Mouse (Mus musculus): ENCODE measurements at regions not wholly inside any gene's neighbourhood (a gene's known extent, or its start where the extent isn't known, plus 50 kb on each side); places are given as distances from the start of the nearest gene placed in this dataset.
A peak's percentile ranks its signal among the peaks of the same experiment; 100 is the strongest.

GRCm38 (mm10) chr14:101375833-101376232 lies 175.7 kb upstream of the Prr30 start:
- intact Hi-C loops (cut with DNase I), result loop anchor here (5.0 to 10.0 kb wide), 2 partner anchors 81 to 1364 kb away; no protein-coding TSS in a partner anchor
- WGBS, result 60% methylated on average over 6 of the region's 6 CpGs
- TF ChIP-seq EP300 (IDR thresholded peaks at IDR 0.05; ENCODE audit: insufficient read depth, low read depth, low read length), result no peak
- no peak for TF ChIP-seq POLR2A (IDR thresholded peaks at IDR 0.05; ENCODE audit: insufficient read depth, low read depth, low read length)
- TF ChIP-seq CTCF (IDR thresholded peaks at IDR 0.05), result no peak
- H3K79me2 ChIP-seq (replicated peaks; ENCODE audit: control insufficient read depth, insufficient read depth, low read length), result no peaks in the 10 kb centered on the region
- H3K27ac ChIP-seq, result no peak overlapping the region
- H3K4me1 ChIP-seq (ENCODE audit: control insufficient read depth, insufficient read depth, low read length), result no peaks in the 10 kb centered on the region
- no peaks in the 10 kb centered on the region for H3K27me3 ChIP-seq (ENCODE audit: control insufficient read depth, insufficient read depth, low read length)
- no peak overlapping the region for H3K4me3 ChIP-seq
- no peaks in the 10 kb centered on the region; the same call in 1 of the 2 replicates for H3K36me3 ChIP-seq (ENCODE audit: control insufficient read depth, insufficient read depth, low read length)
- no peak overlapping the region for H3K9ac ChIP-seq (ENCODE audit: low read depth, low read length)
- no peak for DNase-seq

- no peak overlapping the region for H3K27ac ChIP-seq
- intact Hi-C loops (cut with DNase I), result loop anchor here (10.0 kb wide), 1 partner anchor 79 kb away; no protein-coding TSS in a partner anchor
- TF ChIP-seq EP300 (IDR thresholded peaks at IDR 0.05; ENCODE audit: insufficient read depth, low read depth, low read length) (no peak), CTCF (IDR thresholded peaks at IDR 0.05) (no peak), POLR2A (IDR thresholded peaks at IDR 0.05; ENCODE audit: insufficient read depth, low read depth, low read length) (no peak)
Measured at GRCm38 (mm10) chr14:101373864-101374263, 173.7 kb upstream of the Prr30 start.

DNA sequence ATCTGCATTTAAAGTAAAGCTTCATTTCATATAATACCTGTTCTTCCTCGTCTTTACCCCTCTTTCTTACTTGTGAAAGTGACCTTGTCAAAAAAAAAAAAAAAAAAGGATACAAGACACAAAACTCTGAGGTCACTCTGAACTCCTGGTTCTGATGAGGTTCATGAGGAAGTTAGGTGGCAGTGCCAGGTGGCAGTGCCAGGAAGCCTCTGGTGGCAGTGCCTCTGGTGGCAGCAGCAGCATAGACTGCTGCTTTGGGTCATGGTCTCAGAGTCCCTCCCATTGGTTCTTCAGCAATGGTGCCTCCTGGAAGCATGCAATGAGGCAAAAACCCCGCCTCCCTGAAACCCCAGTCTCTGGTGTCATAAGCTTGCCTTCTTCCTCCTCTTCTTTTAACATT lies 159.7 kb upstream of the Prr30 start:
- H3K4me1 ChIP-seq (ENCODE audit: control insufficient read depth, insufficient read depth, low read length), result no peaks in the 10 kb centered on the region
- intact Hi-C loops (cut with DNase I), result no loop called here
- no peak for DNase-seq
- no peaks in the 10 kb centered on the region for H3K36me3 ChIP-seq (ENCODE audit: control insufficient read depth, insufficient read depth, low read length)
- no peak overlapping the region for H3K9ac ChIP-seq (ENCODE audit: low read depth, low read length)
- no peak overlapping the region for H3K4me3 ChIP-seq
- no peak for TF ChIP-seq EP300 (IDR thresholded peaks at IDR 0.05; ENCODE audit: insufficient read depth, low read depth, low read length)
- H3K27me3 ChIP-seq (ENCODE audit: control insufficient read depth, insufficient read depth, low read length), result no peaks in the 10 kb centered on the region
- H3K79me2 ChIP-seq (replicated peaks; ENCODE audit: control insufficient read depth, insufficient read depth, low read length), result no peaks in the 10 kb centered on the region
- H3K27ac ChIP-seq, result no peak overlapping the region
- WGBS, result 79% methylated on average over 2 of the region's 2 CpGs

More at GRCm38 (mm10) chr14:101373864-101374263, 173.7 kb upstream of the Prr30 start:
- Histone ChIP-seq H3K4me1 (ENCODE audit: control insufficient read depth, insufficient read depth, low read length) (no peaks in the 10 kb centered on the region), H3K79me2 (replicated peaks; ENCODE audit: control insufficient read depth, insufficient read depth, low read length) (no peaks in the 10 kb centered on the region), H3K4me3 (no peak overlapping the region), H3K27me3 (ENCODE audit: control insufficient read depth, insufficient read depth, low read length) (no peaks in the 10 kb centered on the region), H3K36me3 (ENCODE audit: control insufficient read depth, insufficient read depth, low read length) (no peaks in the 10 kb centered on the region; the same call in 1 of the 2 replicates), H3K9ac (ENCODE audit: low read depth, low read length) (no peak overlapping the region)
- 69% methylated on average over 4 of the region's 4 CpGs for WGBS
- no peak for DNase-seq

DNA sequence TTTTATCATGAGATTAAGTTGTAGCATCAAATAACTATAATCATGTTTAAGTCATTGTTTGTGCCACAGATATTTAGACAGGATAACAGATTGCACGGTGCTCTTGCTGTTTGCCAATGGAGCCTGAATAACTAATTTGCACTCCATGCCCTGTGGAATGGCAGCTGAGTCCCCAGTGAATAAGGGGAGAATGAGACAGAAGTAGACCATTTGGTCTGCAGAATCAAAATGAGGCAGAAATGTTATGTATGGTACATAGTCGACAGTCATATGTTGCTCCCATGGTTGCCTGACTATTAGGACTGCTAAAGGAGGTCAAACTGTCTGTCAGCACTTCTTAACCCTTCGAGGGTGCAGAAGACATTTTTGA lies 152.9 kb upstream of the Prr30 start:
- WGBS, result 67% methylated on average over 3 of the region's 3 CpGs
- no peaks in the 10 kb centered on the region for H3K27me3 ChIP-seq (ENCODE audit: control insufficient read depth, insufficient read depth, low read length)
- H3K4me1 ChIP-seq (ENCODE audit: control insufficient read depth, insufficient read depth, low read length), result no peaks in the 10 kb centered on the region; the same call in none of the 2 replicates
- H3K4me3 ChIP-seq, result no peak overlapping the region
- H3K27ac ChIP-seq, result no peak overlapping the region
- H3K79me2 ChIP-seq (replicated peaks; ENCODE audit: control insufficient read depth, insufficient read depth, low read length), result no peaks in the 10 kb centered on the region
- no peak overlapping the region for H3K9ac ChIP-seq (ENCODE audit: low read depth, low read length)
- intact Hi-C loops (cut with DNase I), result no loop called here
- H3K36me3 ChIP-seq (ENCODE audit: control insufficient read depth, insufficient read depth, low read length), result no peaks in the 10 kb centered on the region
- TF ChIP-seq POLR2A (IDR thresholded peaks at IDR 0.05; ENCODE audit: insufficient read depth, low read depth, low read length) (no peak), EP300 (IDR thresholded peaks at IDR 0.05; ENCODE audit: insufficient read depth, low read depth, low read length) (no peak), CTCF (IDR thresholded peaks at IDR 0.05) (no peak)
- DNase-seq, result no peak

GRCm38 (mm10) chr14:101352046-101353008 lies 152.2 kb upstream of the Prr30 start:
- Histone ChIP-seq H3K36me3 (ENCODE audit: control insufficient read depth, insufficient read depth, low read length) (no peaks in the 10 kb centered on the region), H3K27ac (no peak overlapping the region), H3K79me2 (replicated peaks; ENCODE audit: control insufficient read depth, insufficient read depth, low read length) (no peaks in the 10 kb centered on the region), H3K4me3 (no peak overlapping the region), H3K9ac (ENCODE audit: low read depth, low read length) (no peak overlapping the region), H3K4me1 (ENCODE audit: control insufficient read depth, insufficient read depth, low read length) (no peaks in the 10 kb centered on the region; the same call in none of the 2 replicates), H3K27me3 (ENCODE audit: control insufficient read depth, insufficient read depth, low read length) (no peaks in the 10 kb centered on the region)
- no peak for TF ChIP-seq EP300 (IDR thresholded peaks at IDR 0.05; ENCODE audit: insufficient read depth, low read depth, low read length)
- no peak for TF ChIP-seq POLR2A (IDR thresholded peaks at IDR 0.05; ENCODE audit: insufficient read depth, low read depth, low read length)
- TF ChIP-seq CTCF (IDR thresholded peaks at IDR 0.05), result no peak
- DNase-seq, result peak; percentile 17 to 21
- 35% methylated on average over 6 of the region's 6 CpGs for WGBS
- intact Hi-C loops (cut with DNase I), result no loop called here

DNA sequence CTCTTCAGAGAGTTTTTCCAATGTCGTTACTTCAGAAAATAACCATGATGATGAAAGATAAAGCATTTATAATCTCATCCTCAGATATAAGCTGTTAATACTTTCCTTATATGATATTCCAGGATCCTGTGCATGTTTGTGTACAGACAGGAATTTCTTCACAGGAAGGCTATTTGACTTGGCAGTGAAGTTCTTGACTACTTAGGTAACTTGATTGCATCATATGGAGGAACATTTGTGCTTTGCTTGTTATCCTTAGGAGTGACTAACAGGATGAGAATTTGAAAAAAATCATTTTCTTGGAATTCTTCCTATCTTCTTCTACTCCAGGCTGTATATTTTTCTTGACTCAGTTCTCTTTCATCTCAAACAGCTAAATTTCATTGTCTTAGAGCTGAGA lies 140.2 kb upstream of the Prr30 start:
- H3K36me3 ChIP-seq (ENCODE audit: control insufficient read depth, insufficient read depth, low read length), result no peaks in the 10 kb centered on the region
- no peak overlapping the region for H3K9ac ChIP-seq (ENCODE audit: low read depth, low read length)
- 83% methylated on average over 1 of the region's 1 CpGs for WGBS
- intact Hi-C loops (cut with DNase I), result no loop called here
- no peaks in the 10 kb centered on the region for H3K79me2 ChIP-seq (replicated peaks; ENCODE audit: control insufficient read depth, insufficient read depth, low read length)
- no peak overlapping the region for H3K4me3 ChIP-seq
- H3K27me3 ChIP-seq (ENCODE audit: control insufficient read depth, insufficient read depth, low read length), result no peaks in the 10 kb centered on the region
- no peak for DNase-seq
- H3K27ac ChIP-seq, result no peak overlapping the region
- H3K4me1 ChIP-seq (ENCODE audit: control insufficient read depth, insufficient read depth, low read length), result no peaks in the 10 kb centered on the region
- TF ChIP-seq EP300 (IDR thresholded peaks at IDR 0.05; ENCODE audit: insufficient read depth, low read depth, low read length), result no peak
- no peak for TF ChIP-seq CTCF (IDR thresholded peaks at IDR 0.05)
- no peak for TF ChIP-seq POLR2A (IDR thresholded peaks at IDR 0.05; ENCODE audit: insufficient read depth, low read depth, low read length)

Measured in heart, adult 2 months (tissue).